Mouse (Mus musculus) kidney, postnatal 0 days (tissue): ENCODE measurements around the gene 1700028P14Rik. TPM values are rescaled to one million over a fixed set of nuclear protein-coding genes. Genes with fewer than 3 reads are reported as not detected.

Source experiments
- ATAC-seq: fragments of 200-750 bp; cut with Nextera tagmentation; replicated peaks from 2 replicates; pipeline ENCODE4 v1.8.0; 2017; ENCODE audit warnings: low read depth, moderate number of reproducible peaks, moderate TSS enrichment, moderate library complexity; ENCODE audit not compliant: low FRiP score
- DNase-seq: peaks from one replicate; pipeline ENCODE4 v3.0.0-alpha.2; 2016; ENCODE audit warnings: low spot score
- H3K27ac ChIP-seq: fragments of 300-500 bp; sonication (generic); 2 replicates; pipeline ENCODE4 v1.5.1; 2014; ENCODE audit warnings: mild to moderate bottlenecking
- H3K27me3 ChIP-seq: fragments of 300-500 bp; sonication (generic); 2 replicates; pipeline ENCODE4 v1.6.1; 2014; ENCODE audit warnings: low read length, mixed read lengths; ENCODE audit not compliant: insufficient read depth
- H3K36me3 ChIP-seq: fragments of 300-500 bp; sonication (generic); 2 replicates; pipeline ENCODE4 v1.6.1; 2014; ENCODE audit warnings: low read length, mixed read lengths; ENCODE audit not compliant: insufficient read depth
- H3K4me1 ChIP-seq: fragments of 300-500 bp; sonication (generic); replicated peaks from 2 replicates; pipeline ENCODE4 v1.6.1; 2014; ENCODE audit warnings: antibody characterized with exemption, low read length, mixed read lengths; ENCODE audit not compliant: insufficient read depth
- H3K4me2 ChIP-seq: fragments of 300-500 bp; sonication (generic); 2 replicates; pipeline ENCODE4 v1.6.1; 2014; ENCODE audit warnings: mild to moderate bottlenecking, low read length, moderate library complexity, mixed read lengths
- H3K4me3 ChIP-seq: fragments of 300-500 bp; sonication (generic); replicated peaks from 2 replicates; pipeline ENCODE4 v1.5.1; 2014; ENCODE audit warnings: low read depth, low read length
- H3K9ac ChIP-seq: fragments of 300-500 bp; sonication (generic); 2 replicates; pipeline ENCODE4 v1.6.1; 2014; ENCODE audit warnings: low read depth, low read length
- H3K9me3 ChIP-seq: fragments of 300-500 bp; sonication (generic); replicated peaks from 2 replicates; pipeline ENCODE4 v1.6.1; 2016; ENCODE audit warnings: low read length, inconsistent platforms, mixed read lengths
- CTCF ChIP-seq: IDR thresholded peaks from 2 replicates; pipeline ENCODE4 v1.5.1; 2016; ENCODE audit warnings: antibody characterized with exemption, low read depth, mild to moderate bottlenecking, moderate library complexity
- WGBS: fragments of 180-500 bp; shearing (Covaris S2); extraction: QIAGEN DNeasy Blood & Tissue Kit; methylation state at CpG from one replicate; pipeline ENCODE4 v1.1.7; 2014; 5-methylcytosine and 5-hydroxymethylcytosine counted together
- polyA plus RNA-seq: library from polyadenylated mRNA; unstranded; fragments of >200 nt; fragmentation: Nextera tagmentation; extraction: Ambion mirVana; gene quantifications from 2 replicates; pipeline ENCODE4 v1.2.1, GENCODE M21; 2015

The 1700028P14Rik gene
- polyA plus RNA-seq, 1 experiment from 2014 or later: 1.2 TPM

DNA sequence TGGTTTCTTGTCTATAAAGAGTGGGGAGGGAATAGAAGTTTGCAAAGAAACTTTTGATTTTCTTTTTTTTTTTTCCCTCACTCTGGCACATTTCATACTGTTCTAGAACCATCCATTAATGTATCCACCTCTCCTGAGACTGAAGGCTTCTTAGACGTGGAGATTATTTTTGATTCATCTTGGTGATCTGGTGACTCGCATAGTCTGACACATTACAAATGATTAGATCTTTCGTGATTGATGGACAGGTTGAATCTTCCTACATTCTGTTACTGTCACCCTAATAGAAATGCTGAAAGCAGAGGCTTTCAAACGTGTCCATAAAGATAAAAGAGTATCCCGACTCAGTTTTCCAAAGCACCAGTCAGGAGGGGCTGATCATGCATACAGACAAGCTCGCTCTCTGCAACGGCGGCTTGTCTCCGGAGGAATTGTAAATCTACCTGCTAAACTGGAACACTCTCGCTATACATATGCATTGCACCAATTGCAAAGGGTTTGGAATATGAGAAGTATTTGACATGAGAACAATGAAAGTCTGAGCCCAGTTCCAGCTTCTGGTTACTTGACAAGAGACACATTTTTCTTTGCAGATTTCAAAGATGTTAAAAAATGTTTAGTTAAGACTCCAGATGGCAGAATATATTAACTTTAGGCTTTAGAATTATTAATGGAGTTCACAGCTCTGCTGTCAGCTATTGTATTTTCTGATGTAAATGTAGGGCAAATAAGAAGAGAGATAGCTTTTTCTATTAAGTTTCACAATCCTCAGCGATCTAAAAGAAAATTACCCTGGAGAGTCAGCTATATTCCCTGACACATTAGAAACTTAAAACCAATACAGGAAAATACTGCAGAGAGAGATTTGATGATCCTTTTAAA is 20.8 kb downstream of the 1700028P14Rik start:
- no peak overlapping the region for H3K4me3 ChIP-seq
- no peak for ATAC-seq
- H3K27ac ChIP-seq: no peak overlapping the region
- no peaks in the 10 kb centered on the region for H3K9me3 ChIP-seq
- no peak overlapping the region for H3K4me2 ChIP-seq
- 43% methylated on average over 11 of the region's 11 CpGs for WGBS
- H3K4me1 ChIP-seq: no peaks in the 10 kb centered on the region
- H3K36me3 ChIP-seq: no peaks in the 10 kb centered on the region
- no peak for DNase-seq
- TF ChIP-seq CTCF: no peak
- H3K9ac ChIP-seq: no peak overlapping the region
- H3K27me3 ChIP-seq: no peaks in the 10 kb centered on the region

DNA sequence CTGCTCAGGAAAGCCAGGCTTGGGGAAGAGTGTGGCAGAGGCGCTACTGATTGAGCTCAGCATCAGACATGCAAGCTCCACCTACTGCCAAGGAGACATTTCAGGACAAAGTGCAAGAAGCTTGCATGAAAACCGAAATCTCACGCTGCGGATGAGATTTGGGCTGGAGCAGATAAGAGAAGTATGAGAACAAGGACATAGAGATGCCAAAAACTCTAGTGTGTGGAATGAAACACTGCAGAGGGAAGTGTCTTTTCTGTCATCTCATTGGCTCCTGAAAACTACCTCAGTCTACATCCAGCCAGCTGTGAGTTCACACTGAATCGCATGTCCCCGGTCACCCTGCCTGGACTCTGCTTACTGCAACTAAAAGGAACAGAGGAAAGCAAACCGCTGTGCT is 38.3 kb downstream of the 1700028P14Rik start:
- H3K27me3 ChIP-seq: no peaks in the 10 kb centered on the region
- H3K27ac ChIP-seq: no peak overlapping the region
- H3K4me3 ChIP-seq: no peak overlapping the region
- no peaks in the 10 kb centered on the region for H3K9me3 ChIP-seq
- no peak overlapping the region for H3K4me2 ChIP-seq
- ATAC-seq (no peak), DNase-seq (peak; percentile 36)
- H3K36me3 ChIP-seq: no peaks in the 10 kb centered on the region
- 81% methylated on average over 7 of the region's 7 CpGs for WGBS
- H3K4me1 ChIP-seq: no peaks in the 10 kb centered on the region
- TF ChIP-seq CTCF: no peak
- no peak overlapping the region for H3K9ac ChIP-seq

DNA sequence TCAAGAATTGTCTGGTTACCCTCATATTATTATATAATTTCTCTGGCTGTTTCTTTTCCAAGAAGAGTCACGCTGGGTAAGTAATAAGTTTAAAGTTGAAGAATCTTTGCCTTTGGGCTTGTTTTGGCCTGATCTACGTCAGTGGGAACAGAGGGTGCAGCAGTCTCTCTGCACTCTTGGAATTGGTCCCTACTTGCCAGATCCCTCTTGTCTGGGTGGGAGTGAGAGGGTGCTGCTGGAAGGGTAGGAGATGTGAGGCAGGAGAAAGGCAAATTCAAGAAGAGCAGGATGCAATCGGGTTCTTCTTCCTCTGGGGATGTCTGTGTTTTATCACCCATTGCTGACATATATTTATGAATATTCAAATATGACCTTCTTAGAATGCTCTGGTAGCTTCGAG is 42.9 kb downstream of the 1700028P14Rik start:
- Histone ChIP-seq H3K27ac (no peak overlapping the region), H3K4me2 (no peak overlapping the region), H3K4me3 (no peak overlapping the region), H3K9me3 (no peaks in the 10 kb centered on the region), H3K4me1 (no peaks in the 10 kb centered on the region), H3K27me3 (no peaks in the 10 kb centered on the region), H3K9ac (no peak overlapping the region), H3K36me3 (no peaks in the 10 kb centered on the region)
- ATAC-seq (no peak), DNase-seq (no peak)
- 74% methylated on average over 4 of the region's 4 CpGs for WGBS
- no peak for TF ChIP-seq CTCF

DNA sequence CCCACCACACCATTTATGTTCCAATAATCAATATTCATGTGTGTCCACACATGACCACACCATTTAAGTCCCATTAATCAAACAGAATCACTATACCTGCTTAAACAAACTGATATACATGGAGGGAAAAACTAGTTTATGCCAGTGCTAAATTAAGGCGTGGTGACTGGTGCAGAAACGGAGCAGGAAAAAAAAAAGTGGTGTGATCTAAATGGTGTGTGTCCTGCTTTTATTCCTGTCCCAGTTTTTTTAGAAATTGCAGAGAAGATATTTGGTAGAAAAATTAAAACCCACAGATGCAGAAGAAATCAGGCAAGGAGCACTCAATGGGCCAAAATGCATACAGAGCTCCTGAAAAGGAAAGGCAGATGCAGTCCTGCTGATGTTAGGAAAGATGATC is 44.7 kb downstream of the 1700028P14Rik start:
- Histone ChIP-seq H3K4me2 (no peak overlapping the region), H3K4me1 (no peaks in the 10 kb centered on the region), H3K36me3 (no peaks in the 10 kb centered on the region), H3K9me3 (no peaks in the 10 kb centered on the region), H3K27me3 (no peaks in the 10 kb centered on the region), H3K4me3 (no peak overlapping the region), H3K9ac (no peak overlapping the region), H3K27ac (no peak overlapping the region)
- TF ChIP-seq CTCF: no peak
- WGBS: 75% methylated on average over 2 of the region's 2 CpGs
- ATAC-seq (no peak), DNase-seq (no peak)

DNA sequence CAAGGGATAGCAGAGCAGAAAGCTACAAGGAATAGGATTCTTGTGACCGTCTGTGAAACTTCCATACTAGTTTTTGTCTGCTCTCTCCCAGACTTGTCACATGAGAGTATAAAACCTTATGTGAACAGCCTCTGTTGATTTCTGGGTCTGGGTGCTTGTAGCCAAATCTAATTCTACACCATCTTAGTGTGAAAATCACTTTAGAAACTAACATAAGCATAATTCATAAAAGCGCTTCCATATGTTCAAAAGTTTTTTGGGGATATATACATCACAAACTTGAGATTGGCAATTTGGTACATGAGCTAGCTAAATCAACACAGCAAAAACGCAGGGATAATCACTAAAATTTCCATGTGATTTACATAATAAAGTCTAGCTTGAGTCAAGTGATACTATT is 57.7 kb downstream of the 1700028P14Rik start:
- Histone ChIP-seq H3K9ac (no peak overlapping the region), H3K4me2 (no peak overlapping the region), H3K4me1 (no peaks in the 10 kb centered on the region), H3K36me3 (no peaks in the 10 kb centered on the region), H3K27ac (no peak overlapping the region), H3K4me3 (no peak overlapping the region), H3K9me3 (no peaks in the 10 kb centered on the region), H3K27me3 (no peaks in the 10 kb centered on the region)
- no peak for DNase-seq
- 84% methylated on average over 3 of the region's 3 CpGs for WGBS
- ATAC-seq: no peak
- TF ChIP-seq CTCF: no peak

DNA sequence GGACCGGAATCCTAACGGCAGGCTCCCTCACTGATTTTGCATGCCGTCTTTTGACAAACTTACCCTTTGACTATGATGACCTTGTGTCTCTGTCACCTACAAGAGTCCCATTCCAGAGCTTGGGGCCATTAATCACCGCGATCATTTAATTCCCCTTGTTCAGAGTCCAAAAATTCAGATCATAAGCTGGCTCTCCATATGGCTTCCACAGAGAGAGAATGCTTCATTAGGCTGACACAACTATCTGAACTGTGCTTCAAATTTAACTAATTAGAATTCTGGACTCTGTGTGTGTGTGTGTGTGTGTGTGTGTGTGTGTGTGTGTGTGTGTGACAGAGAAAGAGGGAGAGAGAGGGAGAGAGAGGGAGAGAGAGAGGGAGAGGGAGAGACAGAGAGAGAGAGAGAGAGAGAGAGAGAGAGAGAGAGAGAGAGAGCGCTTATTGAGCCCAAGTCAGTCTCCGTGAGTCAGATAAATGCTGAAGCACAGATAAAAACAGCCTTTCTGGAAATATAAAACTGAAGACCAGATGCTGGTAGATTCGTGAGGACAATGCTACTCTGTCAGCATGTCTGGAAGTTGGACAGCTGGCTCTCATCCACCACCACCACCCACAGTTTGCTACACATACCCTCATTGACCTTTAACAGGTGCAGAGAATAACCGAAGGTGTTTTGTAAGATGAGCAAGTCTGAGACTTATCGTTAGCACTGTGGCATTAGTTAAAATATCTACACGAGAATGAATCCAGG is 73.8 kb downstream of the 1700028P14Rik start:
- H3K9me3 ChIP-seq: no peaks in the 10 kb centered on the region
- H3K4me1 ChIP-seq: no peaks in the 10 kb centered on the region
- DNase-seq: no peak
- H3K4me2 ChIP-seq: no peak overlapping the region
- ATAC-seq: no peak
- H3K27ac ChIP-seq: no peak overlapping the region
- H3K9ac ChIP-seq: no peak overlapping the region
- 58% methylated on average over 11 of the region's 11 CpGs for WGBS
- H3K36me3 ChIP-seq: no peaks in the 10 kb centered on the region
- no peak for TF ChIP-seq CTCF
- no peak overlapping the region for H3K4me3 ChIP-seq
- no peaks in the 10 kb centered on the region for H3K27me3 ChIP-seq
